Mouse (Mus musculus): ENCODE data around the gene Cd7.

DNA sequence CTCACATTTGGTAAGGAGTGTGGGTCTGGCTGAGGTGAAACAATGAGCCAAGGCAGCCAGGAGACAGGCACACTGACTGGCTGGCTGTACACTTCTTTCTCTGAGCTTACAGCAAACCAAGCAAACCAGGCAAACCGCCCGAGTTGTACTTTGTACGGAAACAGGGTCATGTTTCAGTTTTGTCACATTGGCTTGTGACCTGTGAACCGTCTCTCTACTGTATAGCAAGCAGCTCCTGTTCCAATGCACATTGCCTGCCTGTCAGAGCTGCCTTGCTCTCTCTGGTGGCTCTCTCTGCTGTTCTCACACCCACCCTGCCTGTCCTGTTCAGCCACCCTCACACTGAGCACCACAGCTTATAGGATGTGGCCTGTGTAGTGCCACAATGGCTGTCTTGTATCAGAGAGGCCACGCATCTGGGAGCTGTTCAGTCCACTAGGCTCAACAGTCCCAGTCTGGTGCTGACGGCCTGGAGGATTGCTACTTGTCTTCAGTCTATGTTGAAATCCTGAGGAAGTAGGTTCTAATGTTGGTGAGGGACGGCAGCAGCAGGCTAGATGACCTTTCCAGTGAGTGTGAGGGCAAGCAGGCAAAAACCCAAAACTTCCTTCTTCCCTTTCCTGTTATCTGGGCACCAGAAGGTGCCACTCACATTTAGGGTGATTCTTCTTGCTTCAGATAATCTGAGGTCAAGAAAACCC lies 17.5 kb upstream of the Cd7 start:
- TF ChIP-seq CTCF (IDR thresholded peaks at IDR 0.05; ENCODE audit: borderline replicate concordance, extremely low read depth, insufficient read depth, insufficient read length), result no peak
- no peak for TF ChIP-seq POLR2A (IDR thresholded peaks at IDR 0.05; ENCODE audit: borderline replicate concordance, extremely low read depth, insufficient read depth, insufficient read length, poor library complexity, severe bottlenecking)
